ENCODE assay signal across 9 mouse cellular contexts in the genomic region with DNA sequence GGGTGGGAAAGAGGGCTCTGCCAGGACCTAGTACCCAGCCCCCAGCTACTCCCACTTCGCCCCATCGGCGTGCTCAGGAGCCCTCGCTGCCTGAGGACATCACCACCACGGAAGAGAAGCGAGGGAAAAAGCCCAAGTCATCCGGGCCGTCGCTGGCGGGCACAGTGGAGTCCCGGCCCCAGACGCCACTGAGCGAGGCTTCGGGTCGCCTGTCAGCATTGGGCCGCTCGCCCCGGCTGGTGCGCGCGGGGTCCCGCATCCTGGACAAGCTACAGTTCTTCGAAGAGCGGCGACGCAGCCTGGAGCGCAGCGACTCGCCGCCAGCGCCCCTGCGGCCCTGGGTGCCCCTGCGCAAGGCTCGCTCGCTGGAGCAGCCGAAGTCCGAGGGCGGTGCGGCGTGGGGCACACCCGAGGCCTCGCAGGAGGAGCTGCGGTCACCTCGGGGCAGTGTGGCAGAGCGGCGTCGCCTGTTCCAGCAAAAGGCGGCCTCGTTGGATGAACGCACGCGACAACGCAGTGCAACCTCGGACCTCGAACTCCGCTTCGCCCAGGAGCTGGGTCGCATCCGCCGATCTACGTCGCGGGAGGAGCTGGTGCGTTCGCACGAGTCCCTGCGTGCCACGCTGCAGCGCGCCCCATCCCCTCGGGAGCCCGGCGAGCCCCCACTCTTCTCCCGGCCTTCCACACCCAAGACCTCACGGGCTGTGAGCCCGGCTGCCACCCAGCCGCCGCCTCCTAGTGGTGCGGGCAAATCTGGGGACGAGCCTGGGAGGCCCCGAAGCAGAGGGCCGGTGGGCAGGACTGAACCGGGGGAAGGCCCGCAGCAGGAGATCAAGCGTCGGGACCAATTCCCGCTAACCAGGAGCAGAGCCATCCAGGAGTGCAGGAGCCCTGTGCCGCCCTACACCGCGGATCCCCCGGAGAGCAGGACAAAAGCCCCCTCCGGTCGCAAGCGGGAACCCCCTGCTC. TPM values are rescaled to one million over a fixed set of nuclear protein-coding genes. Genes with fewer than 3 reads are reported as not detected.
A peak's percentile ranks its signal among the peaks of the same experiment; 100 is the strongest.
DNase-seq lines count a peak whose midpoint lies in the region; ATAC-seq and TF ChIP-seq lines count a peak whose summit lies in the region.
"Had no signal": no experiment of that assay in that cellular context is flagged by ENCODE, and none has a peak within 500 bp of the region (broad histone marks: within the 10 kb centered on the region; RNA-seq: fewer than 3 reads in every experiment).

No protein-coding gene starts in this region.

- peak overlapping the region; percentile 54 for H3K4me2 ChIP-seq in forebrain, embryonic 15.5 days (replicated peaks)
- no peak overlapping the region for H3K4me2 ChIP-seq in liver, postnatal 0 days (ENCODE audit: low read depth, low read length)

- DNase-seq in cerebellum, adult 9-10 months = peak; percentile 48
- no peak for DNase-seq in cerebellum, postnatal 36 days
- no peak for DNase-seq in liver, postnatal 0 days
- no peak for DNase-seq in layer of hippocampus, postnatal 25 days (ENCODE audit: extremely low spot score in 1 of 2, low spot score in 1 of 2)
- DNase-seq in spleen, adult 18-20 months = no peak
- DNase-seq in adipocyte (ENCODE audit: low spot score) = no peak

- peak; percentile 11; the same call in 1 of the 2 replicates for ATAC-seq in forebrain, embryonic 15.5 days (replicated peaks)
- no peak for ATAC-seq in liver, postnatal 0 days

- peak overlapping the region; percentile 7 for H3K9ac ChIP-seq in ES-Bruce4 (ENCODE audit: low read depth, poor library complexity, severe bottlenecking)
- peak overlapping the region; percentile 37 for H3K9ac ChIP-seq in forebrain, embryonic 15.5 days (replicated peaks)
- no peak overlapping the region for H3K9ac ChIP-seq in liver, postnatal 0 days (replicated peaks)

- no peak for TF ChIP-seq CTCF in ES-Bruce4 (IDR thresholded peaks at IDR 0.05; ENCODE audit: low read depth, low read length)
- 0 out of 2 replicates have a peak, but pooled peaks have one; percentile 14 for TF ChIP-seq CTCF in liver, postnatal 0 days (IDR thresholded peaks at IDR 0.05; ENCODE audit: low read depth)

- H3K4me3 ChIP-seq in ES-Bruce4 (ENCODE audit: low read depth, low read length) = peak overlapping the region; percentile 33
- peak overlapping the region; percentile 31 for H3K4me3 ChIP-seq in forebrain, embryonic 15.5 days
- no peak overlapping the region for H3K4me3 ChIP-seq in liver, postnatal 0 days (ENCODE audit: low read depth, low read length)
- H3K4me3 ChIP-seq: erythroblast, embryonic 14.5 days had no signal

- no peak for TF ChIP-seq POLR2A in ES-Bruce4 (IDR thresholded peaks at IDR 0.05; ENCODE audit: insufficient read depth, low read length)

- WGBS in forebrain, embryonic 15.5 days = 3% methylated on average over 94 of the region's 94 CpGs
- 8% methylated on average over 84 of the region's 94 CpGs for WGBS in liver, postnatal 0 days (ENCODE audit: insufficient replicate concordance)

- no peak overlapping the region for H3K27ac ChIP-seq in ES-Bruce4 (ENCODE audit: insufficient read depth, low read length)
- H3K27ac ChIP-seq in forebrain, embryonic 15.5 days (replicated peaks) = no peak overlapping the region
- H3K27ac ChIP-seq in liver, postnatal 0 days (ENCODE audit: low read depth) = no peak overlapping the region

- H3K36me3 ChIP-seq in ES-Bruce4 (ENCODE audit: control insufficient read depth, insufficient read depth, low read length, poor library complexity, severe bottlenecking) = no peaks in the 10 kb centered on the region
- H3K36me3 ChIP-seq in forebrain, embryonic 15.5 days = no peaks in the 10 kb centered on the region
- H3K36me3 ChIP-seq in liver, postnatal 0 days (replicated peaks; ENCODE audit: insufficient read depth, low read length) = no peaks in the 10 kb centered on the region

- no peaks in the 10 kb centered on the region for H3K9me3 ChIP-seq in ES-Bruce4 (replicated peaks; ENCODE audit: control insufficient read depth, insufficient read depth, low read length, poor library complexity, severe bottlenecking)
- H3K9me3 ChIP-seq in forebrain, embryonic 15.5 days = no peaks in the 10 kb centered on the region
- no peaks in the 10 kb centered on the region for H3K9me3 ChIP-seq in liver, postnatal 0 days (ENCODE audit: low read length)

- H3K4me1 ChIP-seq in ES-Bruce4 (ENCODE audit: control insufficient read depth, insufficient read depth, low read length) = peaks cover 4% of the 10 kb centered on the region
- peaks cover 46% of the 10 kb centered on the region for H3K4me1 ChIP-seq in forebrain, embryonic 15.5 days
- peaks cover 4% of the 10 kb centered on the region; the same call in 1 of the 2 replicates for H3K4me1 ChIP-seq in liver, postnatal 0 days (ENCODE audit: insufficient read depth)

- TF ChIP-seq EP300 in ES-Bruce4 (IDR thresholded peaks at IDR 0.05; ENCODE audit: insufficient read depth, low read depth, low read length) = no peak
- TF ChIP-seq EP300 in liver, postnatal 0 days (IDR thresholded peaks at IDR 0.05; ENCODE audit: low read depth) = no peak

- H3K27me3 ChIP-seq in ES-Bruce4 (ENCODE audit: control insufficient read depth, insufficient read depth, low read length, poor library complexity, severe bottlenecking) = peaks cover 3% of the 10 kb centered on the region; the same call in 1 of the 2 replicates
- peaks cover 39% of the 10 kb centered on the region for H3K27me3 ChIP-seq in forebrain, embryonic 15.5 days
- H3K27me3 ChIP-seq in liver, postnatal 0 days (ENCODE audit: insufficient read depth, low read length) = peaks cover 64% of the 10 kb centered on the region

RNA-seq across cellular contexts. Expression of a gene that starts 13.1 kb away (rescaled TPM):
- polyA plus RNA-seq in ES-Bruce4 (2011; ENCODE audit: insufficient read depth, insufficient read length, low read depth, missing spikeins) = 18.0 and 19.8 TPM in 2 replicates
- 9.9 and 11.4 TPM in 2 replicates for polyA plus RNA-seq in forebrain, embryonic 15.5 days (2015; fragmentation: Nextera tagmentation; extraction: Ambion mirVana)
- 3.4 and 3.5 TPM in 2 replicates for polyA plus RNA-seq in liver, postnatal 0 days (2015; fragmentation: Nextera tagmentation; extraction: Ambion mirVana)
- total RNA-seq in layer of hippocampus, postnatal 25 days (2021) = 100 to 1,000 TPM; 154 to 196 TPM

RNA-seq across cellular contexts. Expression of a gene that starts 28.1 kb away (rescaled TPM):
- 18.2 and 23.3 TPM in 2 replicates for polyA plus RNA-seq in ES-Bruce4 (2011; ENCODE audit: insufficient read depth, insufficient read length, low read depth, missing spikeins)
- polyA plus RNA-seq in forebrain, embryonic 15.5 days (2015; fragmentation: Nextera tagmentation; extraction: Ambion mirVana) = 1.0 and 1.2 TPM in 2 replicates
- polyA plus RNA-seq in liver, postnatal 0 days (2015; fragmentation: Nextera tagmentation; extraction: Ambion mirVana) = 4.0 and 14.2 TPM in 2 replicates
- 1 to 10 TPM in 1 of 2 experiments, under 1 TPM in 1; 0.94 to 1.2 TPM for total RNA-seq in layer of hippocampus, postnatal 25 days (2021)

RNA-seq across cellular contexts. Expression of a gene that starts 47.5 kb away (rescaled TPM):
- 35.2 and 36.5 TPM in 2 replicates for polyA plus RNA-seq in ES-Bruce4 (2011; ENCODE audit: insufficient read depth, insufficient read length, low read depth, missing spikeins)
- polyA plus RNA-seq in forebrain, embryonic 15.5 days (2015; fragmentation: Nextera tagmentation; extraction: Ambion mirVana) = 62.3 and 77.8 TPM in 2 replicates
- 21.0 and 22.0 TPM in 2 replicates for polyA plus RNA-seq in liver, postnatal 0 days (2015; fragmentation: Nextera tagmentation; extraction: Ambion mirVana)
- total RNA-seq in layer of hippocampus, postnatal 25 days (2021) = 10 to 100 TPM; 60.5 to 66.7 TPM
